Mouse (Mus musculus) thymus, postnatal 25 days (tissue): ENCODE results near the gene Srrd.

Experiments used
- DNase-seq: peaks from one replicate; pipeline ENCODE4 v3.0.0; 2022

Srrd gene

GRCm38 (mm10) chr5:112342463-112343204 lies at the start of gene Srrd, which contains the start of gene Hps4:
TSS of gene Srrd (minus strand) at chr5:112343040.
TSS of gene Hps4 (plus strand) at chr5:112343083.
- DNase-seq = peak; percentile 89

GRCm38 (mm10) chr5:112391676-112392323 lies 49.0 kb upstream of the Srrd start:
- no peak for DNase-seq

- DNase-seq = no peak
Measured at GRCm38 (mm10) chr5:112391002-112391401, 48.2 kb upstream of the Srrd start.

DNA sequence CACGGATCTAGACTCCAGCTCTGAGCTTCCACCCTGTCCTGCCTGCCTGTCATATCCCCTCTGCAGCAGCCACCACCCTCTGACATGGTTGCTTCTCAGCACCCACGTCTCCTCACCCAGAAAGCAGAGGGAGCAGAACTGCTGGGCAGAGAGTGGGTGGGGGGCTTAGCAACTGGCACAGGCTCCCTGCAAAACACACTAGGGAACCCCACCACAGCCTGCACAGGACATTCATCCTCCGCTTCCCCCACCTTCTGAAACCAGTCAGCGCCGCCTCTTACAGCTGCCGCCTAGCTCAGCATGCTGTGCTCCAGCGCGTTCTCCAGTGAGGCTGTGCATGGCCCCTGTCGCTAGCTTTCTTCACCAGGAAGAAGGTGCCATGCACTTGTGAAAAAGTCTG lies 46.5 kb upstream of the Srrd start:
- DNase-seq = no peak

GRCm38 (mm10) chr5:112385973-112386372 lies 43.1 kb upstream of the Srrd start:
- DNase-seq = no peak

GRCm38 (mm10) chr5:112384805-112385472 lies 42.1 kb upstream of the Srrd start:
- no peak for DNase-seq

DNA sequence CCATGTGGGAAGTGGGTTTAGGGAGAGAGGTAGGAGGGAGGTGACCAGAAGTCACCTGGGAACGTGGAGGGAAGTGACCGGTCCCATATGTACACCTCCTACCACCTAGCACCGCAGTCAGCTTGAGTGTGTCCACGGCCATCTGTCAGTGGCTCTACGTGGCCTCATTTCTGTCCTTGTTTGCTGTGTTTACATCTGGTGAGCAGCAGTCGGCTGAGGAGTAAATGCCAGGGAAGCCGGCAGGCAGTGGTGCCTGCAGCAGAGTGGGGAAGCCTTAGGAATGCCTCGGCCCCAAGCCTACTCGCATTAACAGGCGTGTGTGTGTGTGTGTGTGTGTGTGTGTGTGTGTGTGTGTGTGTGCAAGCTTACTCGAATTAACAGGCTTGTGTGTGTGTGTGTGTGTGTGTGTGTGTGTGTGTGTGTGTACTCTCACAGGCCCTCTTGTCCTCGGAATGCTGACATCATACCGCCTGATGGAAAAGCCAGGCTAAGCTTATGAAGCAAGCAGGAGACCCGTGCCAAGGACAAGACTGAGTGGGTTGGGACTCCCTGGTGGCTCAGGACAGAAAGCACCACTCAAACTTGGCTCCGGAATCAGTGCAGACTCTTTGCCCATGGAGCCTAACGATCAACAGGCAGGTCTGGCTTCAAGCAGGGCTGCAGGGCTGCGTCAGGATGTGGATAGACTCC lies 39.9 kb upstream of the Srrd start:
- DNase-seq = no peak

- no peak for DNase-seq
Measured at GRCm38 (mm10) chr5:112382042-112382441, 39.2 kb upstream of the Srrd start.

GRCm38 (mm10) chr5:112381154-112381553 lies 38.3 kb upstream of the Srrd start:
- no peak for DNase-seq

GRCm38 (mm10) chr5:112378716-112379115 lies 35.9 kb upstream of the Srrd start:
- DNase-seq = no peak

DNA sequence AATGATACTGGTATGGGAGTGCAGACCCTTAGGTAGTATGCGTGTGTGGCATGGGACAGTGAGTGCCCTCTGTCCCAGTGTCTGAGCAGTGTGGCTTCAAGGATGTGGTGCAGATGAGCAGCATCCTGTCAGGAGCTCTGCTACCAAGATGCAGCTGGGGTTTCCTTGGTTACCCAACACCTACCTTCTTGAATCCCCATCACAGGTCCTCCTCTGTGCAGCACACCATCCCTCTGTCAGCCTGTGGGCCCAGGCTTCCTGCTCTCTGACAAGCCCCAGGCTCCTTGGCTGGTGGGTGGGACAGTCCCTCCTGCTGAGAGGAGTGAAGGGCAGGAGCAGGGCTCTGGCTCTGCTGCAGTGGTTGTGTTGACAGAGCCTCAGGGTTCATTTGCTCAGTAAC lies 34.5 kb upstream of the Srrd start:
- no peak for DNase-seq

DNA sequence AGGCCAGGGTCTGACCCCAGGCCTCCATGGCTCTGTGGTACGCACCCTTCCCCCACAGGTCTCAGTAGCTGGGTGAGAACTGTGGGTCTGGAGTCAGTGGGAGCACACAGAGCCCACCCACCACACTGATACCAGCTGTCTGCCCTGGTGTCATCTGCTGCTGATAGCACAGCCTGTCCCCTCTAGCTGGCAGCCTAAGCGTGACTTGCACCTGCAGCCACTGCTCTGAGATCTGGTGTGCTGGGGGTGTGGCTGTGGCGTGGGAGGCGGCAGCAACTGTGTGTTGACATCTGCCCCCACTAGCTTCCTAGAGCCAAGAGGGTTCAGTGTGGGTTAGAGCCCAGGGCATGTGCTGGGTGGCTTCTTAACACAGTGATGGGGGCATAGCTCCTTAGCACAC lies 33.3 kb upstream of the Srrd start:
- no peak for DNase-seq

DNA sequence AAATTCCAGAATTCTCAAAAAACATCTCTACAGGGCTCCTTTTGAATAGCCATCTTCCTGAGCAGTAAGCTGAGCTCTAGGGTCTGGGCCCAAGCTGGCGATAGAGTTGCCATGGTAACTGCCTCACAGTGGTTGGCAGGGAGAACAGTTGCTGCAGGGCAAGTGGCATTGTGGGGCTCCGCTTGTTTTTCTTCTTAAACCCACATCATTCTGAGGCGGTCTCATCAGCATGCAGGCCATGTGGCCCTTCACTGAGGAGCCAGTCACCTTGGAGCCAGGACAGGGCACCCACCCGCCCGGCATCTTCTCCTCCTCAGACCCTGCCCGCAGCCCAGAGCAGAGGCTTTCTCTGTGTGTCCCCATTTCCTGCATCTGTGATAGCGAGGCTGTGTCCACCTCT lies 29.1 kb upstream of the Srrd start:
- DNase-seq = no peak

GRCm38 (mm10) chr5:112370236-112370813 lies 27.5 kb upstream of the Srrd start:
- DNase-seq = no peak

GRCm38 (mm10) chr5:112369326-112369725 lies 26.5 kb upstream of the Srrd start:
- peak; percentile 24 for DNase-seq

- DNase-seq = peak; percentile 21
Measured at GRCm38 (mm10) chr5:112368666-112369065, 25.8 kb upstream of the Srrd start.

DNA sequence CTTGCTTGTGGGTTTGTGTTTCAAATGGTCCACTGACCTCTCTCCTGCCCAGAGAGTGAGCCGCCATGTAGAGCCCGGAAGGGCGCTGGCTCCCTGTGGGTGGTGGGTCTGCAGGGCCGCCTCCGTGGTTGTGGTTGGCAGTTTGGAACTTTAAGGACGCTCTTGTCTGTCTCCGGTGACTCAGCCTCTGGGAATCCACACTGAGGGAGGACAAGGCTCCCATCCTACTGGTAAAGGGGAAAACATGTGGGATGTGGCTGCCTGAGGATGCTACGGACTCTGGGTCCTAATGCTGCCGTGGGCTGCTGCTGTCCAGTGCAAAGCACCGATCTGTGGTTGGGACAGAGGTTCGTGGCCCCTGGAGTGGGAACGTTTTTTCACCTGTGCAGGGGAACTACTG lies 25.1 kb upstream of the Srrd start:
- DNase-seq = no peak

- DNase-seq = no peak
Measured at GRCm38 (mm10) chr5:112367338-112367737, 24.5 kb upstream of the Srrd start.

DNA sequence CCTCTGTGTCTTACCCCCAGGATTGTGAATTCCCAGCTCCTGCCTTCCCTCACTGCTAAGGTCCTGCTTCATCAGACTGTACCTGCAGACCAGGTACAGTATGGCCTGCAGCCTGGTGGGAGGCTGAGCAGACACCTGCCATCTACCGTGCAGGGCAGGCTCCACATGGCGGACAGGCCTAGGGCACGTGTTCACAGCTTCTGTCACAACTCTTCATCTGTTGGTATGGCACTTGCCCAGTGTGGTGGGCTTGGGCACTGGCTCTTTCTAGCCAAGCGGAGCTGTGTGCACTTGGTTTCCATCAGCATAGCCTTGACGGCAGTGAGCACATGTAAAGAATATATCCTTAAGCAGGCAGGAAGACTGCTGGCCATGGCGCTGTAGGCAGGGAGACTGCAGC lies 24.0 kb upstream of the Srrd start:
- DNase-seq = no peak

DNA sequence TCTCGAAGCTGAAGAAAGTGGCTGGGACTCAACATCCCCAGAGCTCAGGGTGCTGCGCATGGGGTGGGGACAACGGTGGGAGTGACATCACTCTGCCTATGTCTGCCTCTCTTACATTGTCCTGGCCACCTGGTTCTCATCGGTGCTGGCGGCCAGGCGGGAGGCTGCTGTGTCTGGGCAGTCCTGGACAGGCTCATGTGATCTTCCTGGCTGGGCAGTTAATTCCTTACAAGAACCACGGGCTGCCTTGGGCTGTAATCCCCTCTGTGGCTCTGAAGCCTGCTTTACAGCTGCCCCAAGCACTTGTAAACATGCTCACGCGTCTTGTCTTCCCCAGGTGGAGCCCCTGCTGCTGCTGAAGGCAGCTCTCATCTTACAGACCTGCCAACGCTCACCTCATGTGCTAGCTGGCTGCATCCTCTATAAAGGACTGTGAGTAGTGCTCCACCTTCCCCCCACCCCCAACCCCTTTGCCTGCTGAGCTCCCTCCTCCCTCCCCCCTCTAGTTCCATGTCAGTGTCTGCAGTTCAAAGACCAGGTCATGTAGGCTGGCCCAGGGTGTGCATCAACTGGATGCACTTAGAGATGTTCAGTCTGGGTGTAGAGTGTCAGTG lies 21.5 kb upstream of the Srrd start:
- no peak for DNase-seq

GRCm38 (mm10) chr5:112360077-112360476 lies 17.2 kb upstream of the Srrd start:
- DNase-seq = no peak

DNA sequence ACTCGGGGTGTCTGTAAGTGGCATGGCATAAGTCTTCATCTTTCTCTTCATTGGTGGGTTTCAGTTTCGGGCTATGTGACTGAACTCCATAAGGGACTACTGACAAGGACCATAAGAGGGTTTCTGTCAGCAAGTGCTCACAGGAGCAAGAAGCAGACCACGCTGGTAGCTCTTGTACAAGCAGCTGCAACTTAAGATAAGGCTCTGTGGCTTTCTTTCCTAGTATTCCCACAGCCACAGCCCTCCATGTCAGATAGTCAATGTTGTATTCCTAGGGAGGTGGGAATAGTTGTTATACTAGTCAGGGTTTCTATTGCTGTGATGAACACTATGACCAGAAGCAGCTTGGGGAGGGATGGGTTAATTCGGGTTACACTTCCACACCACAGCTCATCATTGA lies 16.7 kb upstream of the Srrd start:
- DNase-seq = no peak

DNA sequence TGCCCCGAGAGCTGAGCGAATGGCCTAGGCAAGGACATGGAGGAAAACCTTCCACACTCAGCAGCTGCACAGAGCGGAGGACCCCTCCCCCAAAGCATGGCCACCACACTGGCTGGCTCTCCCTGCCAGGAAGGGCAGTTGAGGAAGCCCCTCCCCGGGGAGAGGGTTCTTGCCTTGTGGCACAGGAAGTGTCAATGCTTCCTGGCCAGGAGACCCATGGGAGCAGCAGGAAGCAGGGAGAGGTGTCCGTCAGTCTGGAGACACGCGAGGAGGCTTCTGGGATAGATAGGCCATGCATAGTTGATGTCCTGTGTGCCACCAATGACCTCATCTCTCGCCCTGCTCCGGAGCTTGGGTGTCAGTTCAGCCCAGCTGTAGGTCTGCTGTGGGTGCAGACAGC lies 13.5 kb upstream of the Srrd start:
- no peak for DNase-seq
